Mouse (Mus musculus) lung, postnatal 14 days (tissue): ENCODE results near the gene P2ry1.
A peak's percentile ranks its signal among the peaks of the same experiment; 100 is the strongest.

Experiments
- DNase-seq: peaks from one replicate; pipeline ENCODE4 v3.0.0; 2021

P2ry1 gene

GRCm38 (mm10) chr3:61002587-61003501, at the start of gene P2ry1:
Gene P2ry1 (plus strand): TSS chr3:61002795.
- DNase-seq, result peak; percentile 81

- no peak for DNase-seq
These were observed 49.3 kb upstream of the P2ry1 start for GRCm38 (mm10) chr3:60953199-60953736.

GRCm38 (mm10) chr3:60954073-60954472, 48.5 kb upstream of the P2ry1 start:
- no peak for DNase-seq

GRCm38 (mm10) chr3:60958769-60959168, 43.8 kb upstream of the P2ry1 start:
- DNase-seq, result peak; percentile 18

GRCm38 (mm10) chr3:60965137-60965536, 37.5 kb upstream of the P2ry1 start:
- DNase-seq, result no peak

GRCm38 (mm10) chr3:60974944-60975343, 27.7 kb upstream of the P2ry1 start:
- no peak for DNase-seq

GRCm38 (mm10) chr3:60982109-60982508, 20.5 kb upstream of the P2ry1 start:
- no peak for DNase-seq

GRCm38 (mm10) chr3:60998064-60998463, 4.5 kb upstream of the P2ry1 start:
- DNase-seq, result no peak

GRCm38 (mm10) chr3:60999715-61000114, 2.9 kb upstream of the P2ry1 start:
- DNase-seq, result no peak

- no peak for DNase-seq
These were observed 1.8 kb upstream of the P2ry1 start for GRCm38 (mm10) chr3:61000747-61001146.

GRCm38 (mm10) chr3:61001852-61002586, 576 bp upstream of the P2ry1 start:
- DNase-seq, result no peak

GRCm38 (mm10) chr3:61004611-61005010, 2.0 kb downstream of the P2ry1 start:
- no peak for DNase-seq

- no peak for DNase-seq
These were observed 9.1 kb downstream of the P2ry1 start for GRCm38 (mm10) chr3:61011660-61012059.

- DNase-seq, result no peak
These were observed 10.0 kb downstream of the P2ry1 start for GRCm38 (mm10) chr3:61012550-61012949.

GRCm38 (mm10) chr3:61016733-61017132, 14.1 kb downstream of the P2ry1 start:
- DNase-seq, result no peak

- DNase-seq, result no peak
These were observed 29.5 kb downstream of the P2ry1 start for GRCm38 (mm10) chr3:61032100-61032499.

GRCm38 (mm10) chr3:61035633-61036032, 33.0 kb downstream of the P2ry1 start:
- no peak for DNase-seq

- no peak for DNase-seq
These were observed 37.3 kb downstream of the P2ry1 start for GRCm38 (mm10) chr3:61039916-61040315.

- DNase-seq, result no peak
These were observed 47.5 kb downstream of the P2ry1 start for GRCm38 (mm10) chr3:61049976-61050672.
